Mouse (Mus musculus) right cerebral cortex, postnatal 36 days (tissue): ENCODE results near the gene Catsperd.

ENCODE experiments used
- DNase-seq, 2 experiments: peaks; one replicate each; pipeline ENCODE4 v3.0.0; 2022; ENCODE audit warnings: low spot score in 2 of 2, mixed read lengths in 1 of 2

The Catsperd gene

DNA sequence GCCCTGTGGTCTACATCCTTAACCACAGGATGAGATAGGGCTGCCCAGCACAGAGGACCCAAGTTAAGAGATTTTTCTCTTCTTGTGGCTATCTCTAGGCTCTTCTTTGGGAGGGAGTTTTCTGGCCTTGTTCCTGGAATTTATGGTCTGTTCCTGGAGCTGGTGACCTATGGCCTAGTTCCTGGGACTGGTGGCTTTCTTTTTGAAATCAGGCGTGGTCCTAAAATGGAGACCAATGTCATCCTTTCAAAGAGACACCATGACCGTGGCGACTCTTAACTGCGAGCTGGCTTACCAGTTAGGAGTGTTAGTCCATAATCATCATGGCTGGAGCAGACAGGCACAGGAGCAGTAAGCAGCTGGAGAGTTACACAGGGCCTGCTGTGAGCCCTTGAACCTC, 38.4 kb downstream of the Catsperd start:
- no peak for DNase-seq

DNA sequence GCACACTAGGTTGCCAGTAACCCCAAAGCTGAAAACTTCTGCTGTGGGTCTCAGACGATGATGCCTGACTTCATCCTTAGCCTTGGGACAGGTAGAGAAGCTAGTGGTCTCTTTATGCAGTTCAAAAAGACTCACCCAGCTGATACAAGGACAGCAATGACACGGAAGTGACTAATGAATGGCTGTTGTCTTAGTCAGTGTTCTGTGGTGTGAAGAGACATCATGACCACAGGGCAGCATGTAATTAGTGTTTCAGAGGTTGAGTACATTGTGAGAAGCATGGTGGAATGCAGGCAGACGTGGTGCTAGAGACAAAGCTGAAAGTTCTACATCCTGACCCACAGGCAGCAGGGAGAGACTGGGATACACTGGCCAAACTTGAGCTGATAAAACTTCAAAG, 39.6 kb downstream of the Catsperd start:
- no peak for DNase-seq

DNA sequence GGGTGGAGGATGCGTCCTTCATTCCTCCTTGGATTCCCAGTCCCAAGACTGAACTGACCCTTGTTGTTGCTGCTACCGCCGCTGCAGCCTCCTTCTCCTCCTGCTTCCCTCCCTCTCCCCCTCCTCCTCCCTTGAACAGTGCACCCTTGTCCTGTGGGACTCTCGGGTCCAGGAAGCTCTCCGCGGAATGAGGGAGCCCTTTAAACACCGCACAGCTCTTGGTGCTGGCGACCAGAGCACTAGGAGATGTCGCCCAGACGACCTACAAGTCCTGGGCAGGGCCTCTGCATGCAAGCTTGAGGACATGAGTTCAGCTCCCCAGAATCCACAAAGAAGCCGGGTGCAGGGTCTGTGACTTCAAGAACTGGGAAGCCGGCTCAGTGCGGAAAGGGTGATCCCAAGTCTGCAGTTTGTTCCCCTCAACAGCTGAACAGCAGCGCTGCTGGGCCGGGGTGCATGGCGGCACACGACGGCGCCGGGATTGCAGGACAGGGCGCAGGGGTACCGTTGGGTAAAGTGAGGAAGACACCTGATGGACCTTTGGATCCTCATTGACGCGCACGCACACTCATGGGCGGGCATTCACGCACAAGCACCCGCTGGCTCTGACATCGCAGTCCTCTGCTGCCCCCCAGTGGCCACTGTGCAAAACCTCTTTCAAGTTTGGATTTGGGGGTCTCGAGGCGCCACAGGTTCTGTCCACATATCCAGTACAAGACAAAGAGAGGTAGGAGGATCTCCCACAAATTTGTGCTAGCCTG, 40.6 kb downstream of the Catsperd start:
- peak; percentile 60 to 68 for DNase-seq

DNA sequence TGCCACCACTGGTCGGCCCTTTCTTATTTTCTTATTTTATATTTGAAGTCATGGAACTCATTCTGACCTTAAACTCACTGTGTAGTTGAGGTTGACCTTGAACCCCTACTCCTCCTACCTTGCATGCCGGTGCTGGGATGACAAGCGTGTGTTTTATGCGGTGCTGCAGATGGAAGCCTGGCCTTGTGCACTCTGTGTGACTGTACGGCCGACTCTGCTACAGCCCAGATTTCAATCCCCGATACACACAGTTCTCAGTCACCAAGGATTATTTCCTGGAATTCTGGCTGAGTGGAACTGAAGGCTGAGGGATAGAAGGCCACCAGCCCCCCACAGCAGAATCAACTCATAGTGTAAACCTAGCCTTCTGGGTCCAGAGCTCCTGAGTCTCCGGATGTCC, 41.8 kb downstream of the Catsperd start:
- DNase-seq: no peak

DNA sequence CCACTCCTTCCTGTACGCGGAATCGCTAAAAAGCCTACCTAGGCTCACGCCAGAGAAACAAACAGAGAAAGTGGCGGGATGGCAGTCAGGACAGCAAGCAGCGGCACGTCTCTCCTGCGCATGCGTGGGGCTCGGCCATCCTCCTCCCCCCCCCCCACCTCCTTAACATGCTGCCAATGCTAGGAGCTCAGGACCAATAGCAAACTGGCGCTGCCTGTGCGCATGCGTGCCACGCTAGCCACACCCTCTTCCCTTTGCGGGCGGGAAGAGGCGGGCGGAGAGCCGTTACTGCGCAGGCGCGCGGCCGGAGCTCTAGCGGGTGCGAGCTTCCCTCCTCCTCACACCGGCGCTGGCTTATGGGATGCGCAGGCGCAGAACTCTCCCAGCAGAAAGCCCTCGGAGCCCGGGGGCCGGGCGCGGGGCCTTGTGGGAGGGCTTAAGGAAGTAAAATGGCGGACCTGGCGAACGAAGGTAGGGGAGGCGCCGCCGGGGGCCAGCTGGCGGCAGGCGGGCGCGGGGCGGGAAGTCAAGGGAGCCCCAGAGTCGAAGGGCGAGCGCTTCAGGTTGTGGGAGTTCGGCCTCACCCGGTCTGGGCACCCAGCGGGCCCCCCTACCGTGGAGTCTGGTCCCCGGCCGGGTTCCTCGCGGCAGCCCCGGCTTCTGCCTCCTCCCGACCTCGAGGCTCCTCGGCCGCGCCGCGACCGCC, 45.2 kb downstream of the Catsperd start, which contains the start of gene Ranbp3:
Gene Ranbp3 (plus strand): TSS at position 354 of the 706 bp plus-strand sequence.
- peak; percentile 99 for DNase-seq

DNA sequence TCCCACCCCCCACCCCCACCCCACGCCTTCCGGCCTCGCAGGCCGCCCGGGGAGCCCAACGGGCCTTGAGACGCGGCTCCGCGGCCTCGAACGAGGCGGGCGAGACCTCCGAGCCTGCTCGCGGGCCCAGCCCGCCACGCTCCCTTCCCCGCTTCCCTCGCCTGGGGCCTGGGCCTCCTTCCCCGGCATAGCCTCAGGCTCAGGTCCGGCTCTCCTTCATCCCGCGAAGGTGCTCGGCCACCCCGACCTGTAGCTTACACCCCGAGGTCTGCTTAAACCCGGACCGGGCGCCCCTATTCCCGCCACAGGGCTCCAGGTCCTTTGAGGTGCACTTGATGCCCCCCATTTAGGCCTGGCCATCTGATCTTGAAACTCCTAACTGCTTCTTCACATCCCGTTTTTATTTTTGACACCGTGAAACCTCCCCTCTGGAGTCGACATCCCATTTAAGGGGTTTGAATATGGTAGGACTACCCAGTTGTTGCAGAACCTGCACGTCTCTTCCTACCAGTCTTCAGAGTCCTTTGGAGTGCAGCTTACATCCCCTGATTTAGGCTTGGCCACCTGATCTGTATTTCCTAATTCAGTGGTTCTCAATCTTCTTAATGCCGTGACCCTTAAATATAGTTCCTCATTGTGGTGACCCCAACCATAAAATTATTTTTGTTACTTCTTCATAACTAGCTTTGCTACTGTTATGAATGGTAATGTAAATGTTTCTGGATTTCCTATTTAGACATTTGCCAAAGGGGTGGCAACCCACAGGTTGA, 45.9 kb downstream of the Catsperd start:
- DNase-seq: peak in 1 of 2 experiments; percentile 7

DNA sequence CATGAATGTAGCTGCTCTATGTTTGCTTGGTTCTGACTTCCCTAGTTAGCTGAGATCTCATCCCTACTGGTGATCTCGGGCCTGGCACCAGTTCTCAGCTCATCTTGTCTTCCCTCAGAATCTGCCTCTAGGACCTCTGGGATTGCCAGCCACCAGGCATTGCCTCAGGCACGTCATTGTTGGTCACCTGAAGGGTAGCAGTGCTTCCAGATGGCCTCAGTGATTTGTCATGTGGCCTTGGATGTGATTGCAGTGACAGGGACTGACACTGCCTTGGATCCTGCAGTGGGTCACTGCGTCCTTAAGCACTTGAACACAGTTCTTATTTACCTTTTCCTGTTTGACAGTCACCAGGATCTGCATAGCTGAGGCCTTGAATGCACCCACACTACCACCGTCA, 53.8 kb downstream of the Catsperd start:
- DNase-seq: no peak

DNA sequence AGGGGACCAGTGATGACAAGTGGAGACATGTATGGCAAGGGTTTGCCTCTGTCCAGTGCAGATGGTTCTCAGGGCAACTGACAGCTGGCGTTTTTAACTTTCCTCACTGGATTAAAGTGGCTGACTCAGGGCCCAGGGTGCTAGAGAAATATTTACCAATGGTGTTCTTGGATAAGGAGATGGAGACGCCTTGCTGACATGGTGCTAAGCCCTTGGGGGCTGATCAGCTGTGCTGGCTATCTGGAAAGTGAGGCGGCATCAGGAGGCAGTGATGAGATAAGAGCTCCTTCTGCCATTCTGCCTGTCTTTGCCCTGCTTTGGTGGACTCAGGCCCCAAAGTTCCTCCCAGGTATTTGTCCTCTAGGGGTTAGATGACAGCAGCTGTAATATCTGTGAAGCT, 54.9 kb downstream of the Catsperd start:
- no peak for DNase-seq

DNA sequence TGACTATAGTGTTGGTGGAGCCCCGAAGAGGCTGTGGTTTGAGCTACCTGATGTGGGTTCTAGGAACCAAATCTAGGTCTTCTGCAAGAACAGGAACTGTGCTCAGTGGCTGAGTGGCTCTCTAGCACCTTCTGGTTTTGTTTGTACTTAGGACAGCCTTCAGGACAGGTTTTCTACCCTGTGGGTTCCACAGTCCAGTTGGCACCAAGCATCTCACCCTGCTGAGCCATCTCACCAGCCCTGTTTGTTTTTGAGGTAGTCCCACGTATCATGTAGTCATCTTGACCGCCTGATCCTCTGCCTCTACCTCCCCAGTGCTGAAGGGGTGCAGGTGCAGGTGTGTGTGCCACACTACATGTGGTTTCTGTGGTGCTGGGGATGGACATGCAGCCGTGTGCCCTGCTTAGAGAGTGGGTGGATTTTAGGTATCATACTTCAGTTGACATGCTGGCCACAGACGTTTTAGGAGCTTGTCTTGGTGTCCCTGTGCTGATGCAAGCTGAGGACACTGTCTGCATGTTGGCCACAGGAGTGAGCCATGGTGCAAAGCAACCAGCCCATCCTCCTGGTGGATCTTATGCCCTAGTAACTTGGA, 55.7 kb downstream of the Catsperd start:
- DNase-seq: no peak

DNA sequence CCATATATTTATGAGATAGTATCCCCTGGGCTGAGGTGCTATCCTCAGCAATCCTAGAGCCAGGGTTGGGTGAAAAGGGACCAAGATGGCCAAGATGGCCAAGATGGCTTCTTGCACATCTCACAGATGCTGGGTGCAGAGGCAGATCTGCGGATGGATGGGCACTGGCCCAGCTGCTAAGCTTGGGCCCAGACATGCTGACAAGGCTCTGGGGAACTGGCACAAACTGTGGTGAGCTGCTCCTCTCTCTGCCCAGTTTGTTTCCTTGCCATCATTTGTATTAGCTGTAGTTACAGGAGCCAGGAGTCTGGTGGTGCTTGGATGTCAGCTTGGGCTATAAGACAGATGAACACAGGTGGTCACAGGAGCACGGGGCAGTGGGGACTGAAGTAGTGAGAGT, 56.7 kb downstream of the Catsperd start:
- DNase-seq: no peak

DNA sequence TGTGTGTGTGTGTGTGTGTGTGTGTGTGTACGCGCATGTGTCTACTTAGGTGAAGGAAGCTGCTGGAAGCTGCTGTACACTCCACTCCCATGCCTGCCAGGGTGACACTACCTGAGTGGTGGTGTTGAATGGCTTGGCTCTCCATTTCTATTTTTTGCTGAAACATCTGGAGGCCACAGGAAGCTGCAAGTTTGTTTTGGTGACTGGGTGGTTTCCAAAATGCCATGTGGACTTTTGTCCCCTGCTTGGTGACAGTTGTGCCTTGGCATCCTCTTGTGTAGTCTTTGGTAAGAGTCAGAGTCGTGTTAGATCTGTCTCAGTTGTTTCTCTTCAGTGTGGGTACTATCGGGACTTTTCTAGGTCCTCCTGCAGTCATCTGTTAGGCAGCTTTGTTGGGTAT, 58.9 kb downstream of the Catsperd start:
- no peak for DNase-seq

DNA sequence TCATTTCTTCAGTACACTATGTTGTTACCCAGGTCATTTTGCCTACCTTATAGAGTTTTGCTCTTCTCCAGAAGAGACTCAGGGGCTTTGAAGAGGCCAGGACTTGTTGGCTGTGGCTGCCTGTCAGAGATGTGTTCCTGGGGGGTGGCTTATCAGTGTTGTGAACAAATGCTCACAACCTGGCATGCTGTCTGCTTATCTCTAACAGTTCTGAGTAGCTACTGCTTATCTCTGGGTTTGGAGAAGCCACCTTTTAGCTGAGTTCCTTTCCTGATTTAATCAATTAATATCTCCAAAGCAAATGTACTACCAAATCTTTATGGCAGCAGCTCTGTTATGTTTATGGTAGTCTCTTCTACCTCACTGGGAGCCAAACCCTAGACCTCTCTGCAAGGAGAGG, 60.1 kb downstream of the Catsperd start:
- no peak for DNase-seq

DNA sequence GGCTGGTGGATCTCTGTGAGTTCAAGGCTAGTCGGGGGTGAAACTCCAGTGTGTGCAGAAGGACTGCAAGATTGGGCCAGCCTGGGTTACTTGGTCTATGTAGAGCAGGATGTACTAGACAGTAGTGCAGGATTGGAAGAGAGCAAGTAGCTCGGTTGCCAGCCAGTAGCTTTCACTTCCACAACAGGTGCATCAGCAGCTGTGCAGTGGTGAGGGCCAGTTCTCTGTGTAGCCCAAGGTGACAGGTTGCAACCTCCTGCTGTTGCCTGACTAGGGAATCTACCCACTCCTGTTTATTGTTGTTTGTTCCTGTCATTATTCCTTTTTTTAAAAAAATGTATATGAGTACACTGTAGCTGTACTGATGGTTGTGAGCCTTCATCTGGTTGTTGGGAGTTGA, 60.7 kb downstream of the Catsperd start:
- DNase-seq: no peak

DNA sequence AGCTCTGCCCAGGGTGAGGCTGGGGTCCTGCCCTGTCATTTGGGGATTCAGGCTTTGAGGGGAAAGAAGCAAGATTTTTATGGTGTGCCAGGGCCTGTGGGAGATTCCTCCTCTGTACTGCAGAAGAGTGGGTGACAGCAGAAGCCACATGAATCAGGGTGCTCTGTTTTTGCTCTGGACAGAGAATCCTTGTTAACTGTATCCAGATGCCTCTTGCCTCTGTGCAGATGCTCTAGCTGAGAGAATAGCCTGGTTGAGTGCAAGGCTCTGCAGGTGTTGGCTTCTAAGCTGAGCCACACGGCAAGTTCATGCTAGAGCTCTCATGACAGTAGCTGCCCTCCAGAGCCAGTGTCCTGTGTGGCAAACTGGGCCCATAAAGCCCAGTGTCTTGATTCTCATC, 65.5 kb downstream of the Catsperd start:
- DNase-seq: no peak

DNA sequence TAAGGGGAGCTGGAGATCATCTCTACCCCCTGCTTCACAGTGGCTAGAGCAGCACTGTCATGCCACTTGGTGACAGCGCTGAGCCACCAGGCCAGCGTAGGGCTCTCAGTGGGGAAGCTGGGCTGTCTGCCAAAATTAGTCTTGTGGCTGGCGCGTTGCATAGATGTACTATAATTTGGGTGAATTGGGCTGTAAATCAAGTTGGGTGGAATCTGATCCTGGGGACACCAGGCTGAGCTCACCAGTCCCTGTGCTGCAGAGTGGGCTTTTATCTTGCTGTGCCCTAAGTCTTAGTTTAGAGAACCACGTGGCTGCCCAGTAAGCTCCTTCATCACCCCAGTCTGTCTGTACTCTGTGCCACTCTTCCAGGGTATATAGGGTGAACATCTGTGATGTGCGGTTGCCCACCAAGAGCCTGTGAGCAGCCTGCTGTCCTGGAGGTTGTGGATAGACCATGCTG, 65.9 kb downstream of the Catsperd start:
- DNase-seq: peak; percentile 45 to 61

DNA sequence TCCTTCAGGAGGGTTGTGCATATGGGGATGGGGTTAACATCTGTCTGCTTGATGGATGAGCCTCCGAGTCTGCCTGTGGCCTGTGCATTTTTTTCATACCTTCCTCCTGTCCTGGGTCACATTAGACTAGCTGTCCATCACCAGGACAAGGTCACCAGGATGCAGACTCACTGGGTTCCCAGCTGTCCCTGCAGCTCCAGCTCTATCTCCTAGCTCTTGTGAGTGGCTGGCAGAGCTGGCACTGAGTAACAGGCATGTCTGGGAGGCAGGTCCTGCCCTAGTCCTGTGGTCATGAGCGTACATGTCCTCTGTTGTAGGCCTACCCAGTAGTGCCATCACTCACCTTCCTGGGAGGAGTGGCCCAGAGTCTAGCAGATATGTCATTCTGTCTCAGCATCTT, 72.5 kb downstream of the Catsperd start:
- DNase-seq: no peak

DNA sequence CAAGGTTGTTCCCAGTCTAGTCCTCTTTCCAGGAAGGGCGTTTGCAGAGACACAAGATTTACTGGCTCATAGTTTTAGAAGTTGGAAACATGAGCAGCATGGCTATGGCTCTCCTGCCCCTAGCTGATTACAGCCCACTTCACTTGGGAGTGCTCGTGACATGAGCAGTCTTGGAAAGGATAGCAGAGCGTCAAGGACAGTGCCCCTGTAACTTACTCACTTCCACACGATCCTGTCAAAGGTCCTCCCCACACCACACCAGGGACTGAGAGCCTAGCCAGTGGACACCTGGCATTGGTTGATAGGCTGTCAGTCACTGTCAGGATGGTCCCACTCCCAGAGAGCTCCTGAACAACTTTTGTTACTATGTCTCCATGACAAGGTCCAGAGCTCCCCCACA, 75.1 kb downstream of the Catsperd start:
- no peak for DNase-seq

DNA sequence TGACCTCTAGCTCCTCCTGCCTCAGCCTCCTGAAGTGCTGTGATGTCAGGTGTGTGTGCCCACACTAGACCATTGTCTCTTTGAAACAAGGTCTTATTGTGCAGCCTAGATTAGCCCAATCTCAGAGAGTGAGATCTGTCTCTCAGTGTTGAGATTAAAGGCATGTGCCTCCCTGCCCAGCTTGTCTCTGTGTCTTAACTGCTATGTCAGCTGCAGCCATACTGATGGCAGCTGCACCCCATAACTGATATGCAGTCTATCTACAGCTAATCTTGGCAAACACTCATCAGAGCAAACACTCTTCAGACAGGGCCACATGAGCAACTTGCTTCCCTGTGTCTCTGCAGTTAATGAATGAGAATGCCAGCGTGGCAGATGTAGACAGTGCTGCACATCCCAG, 78.6 kb downstream of the Catsperd start:
- DNase-seq: no peak

DNA sequence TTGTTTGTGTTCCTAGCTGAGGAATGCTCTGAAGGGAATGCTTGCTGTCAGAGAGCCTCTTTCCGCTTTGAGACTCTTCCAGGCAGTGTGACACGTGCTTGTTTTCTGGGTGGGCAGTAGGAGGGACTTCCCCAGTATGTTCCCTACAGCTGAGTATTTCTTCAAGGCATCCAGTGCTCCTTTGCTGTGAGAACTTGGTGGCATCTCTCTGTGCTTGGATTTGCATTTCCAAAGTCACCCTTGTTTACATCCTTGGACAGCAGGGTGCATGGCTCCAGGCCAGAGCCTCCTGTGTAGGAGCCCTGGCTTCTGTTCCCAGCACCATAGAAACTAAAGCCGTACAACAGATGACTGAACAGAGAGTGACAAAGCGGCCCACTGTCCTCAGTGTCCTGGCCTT, 80.7 kb downstream of the Catsperd start:
- no peak for DNase-seq

DNA sequence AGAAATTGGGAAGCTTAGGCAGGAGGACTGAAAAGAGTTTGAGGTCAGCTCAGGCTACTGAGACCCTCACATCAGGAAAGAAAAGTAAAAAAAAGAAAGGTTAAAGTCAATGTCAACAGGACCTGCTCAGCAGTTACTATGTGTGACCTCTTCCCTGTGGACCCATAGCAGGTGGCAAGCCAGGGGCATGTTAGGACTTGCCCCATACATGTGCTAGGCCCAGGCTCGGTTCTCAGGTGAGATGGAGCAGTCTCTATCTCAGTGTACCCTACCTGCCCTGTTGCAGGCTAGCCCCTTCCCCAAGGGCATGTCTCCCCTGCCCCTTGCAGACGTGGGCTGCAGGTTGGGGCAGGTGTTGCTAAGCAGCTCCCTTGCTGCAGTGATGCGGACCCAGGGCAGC, 81.8 kb downstream of the Catsperd start:
- DNase-seq: no peak
